Mouse (Mus musculus): ENCODE results near the gene Klf6.

Klf6 gene

GRCm38 (mm10) chr13:5861157-5862002 is at the start of gene Klf6:
Klf6 (plus strand) TSS chr13:5861482.
- peak; percentile 98 to 99 for DNase-seq

- no peak for DNase-seq
These were observed 47.8 kb upstream of the Klf6 start for GRCm38 (mm10) chr13:5813433-5813832.

DNA sequence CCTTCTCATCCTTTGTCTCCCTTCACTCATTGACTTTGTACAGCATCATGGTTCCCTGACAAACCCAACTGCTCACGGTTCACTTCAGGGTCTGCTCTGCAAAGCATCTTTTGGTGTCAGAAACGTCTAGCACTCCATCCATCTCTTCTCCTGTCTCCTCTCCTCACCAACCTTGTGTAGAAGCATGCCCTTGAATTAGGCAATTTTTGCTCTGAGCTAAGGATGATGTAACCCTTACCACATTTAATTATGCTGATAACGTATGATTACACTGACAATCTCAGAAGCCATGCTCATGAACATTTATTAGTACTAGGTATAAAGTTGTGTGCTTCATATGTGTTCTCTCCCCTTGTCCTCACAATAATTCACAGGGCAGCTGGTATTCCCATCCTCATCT is 44.0 kb upstream of the Klf6 start:
- DNase-seq, result no peak

- no peak for DNase-seq
These were observed 42.1 kb upstream of the Klf6 start for GRCm38 (mm10) chr13:5819173-5819572.

DNA sequence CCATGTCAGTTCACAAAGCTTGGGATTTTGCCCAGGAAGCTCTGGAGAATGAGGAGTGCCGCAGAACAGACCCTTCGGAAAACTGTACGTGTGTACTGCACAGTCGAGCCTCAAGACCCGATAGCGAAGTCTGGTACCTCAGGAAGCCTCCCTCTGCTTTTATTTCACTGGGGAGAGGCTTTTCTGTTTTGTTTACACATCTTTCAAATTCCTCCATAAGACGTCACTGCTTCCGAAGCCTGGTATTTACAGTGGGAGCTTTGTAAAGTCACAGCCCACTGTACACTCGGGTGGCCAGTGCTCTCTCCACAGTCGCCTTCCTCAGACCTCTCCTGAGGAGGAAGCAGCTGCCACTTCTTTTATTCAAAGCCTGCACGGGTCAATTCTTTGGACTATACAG is 38.7 kb upstream of the Klf6 start:
- DNase-seq, result no peak

GRCm38 (mm10) chr13:5823150-5823549 is 38.1 kb upstream of the Klf6 start:
- DNase-seq, result no peak

DNA sequence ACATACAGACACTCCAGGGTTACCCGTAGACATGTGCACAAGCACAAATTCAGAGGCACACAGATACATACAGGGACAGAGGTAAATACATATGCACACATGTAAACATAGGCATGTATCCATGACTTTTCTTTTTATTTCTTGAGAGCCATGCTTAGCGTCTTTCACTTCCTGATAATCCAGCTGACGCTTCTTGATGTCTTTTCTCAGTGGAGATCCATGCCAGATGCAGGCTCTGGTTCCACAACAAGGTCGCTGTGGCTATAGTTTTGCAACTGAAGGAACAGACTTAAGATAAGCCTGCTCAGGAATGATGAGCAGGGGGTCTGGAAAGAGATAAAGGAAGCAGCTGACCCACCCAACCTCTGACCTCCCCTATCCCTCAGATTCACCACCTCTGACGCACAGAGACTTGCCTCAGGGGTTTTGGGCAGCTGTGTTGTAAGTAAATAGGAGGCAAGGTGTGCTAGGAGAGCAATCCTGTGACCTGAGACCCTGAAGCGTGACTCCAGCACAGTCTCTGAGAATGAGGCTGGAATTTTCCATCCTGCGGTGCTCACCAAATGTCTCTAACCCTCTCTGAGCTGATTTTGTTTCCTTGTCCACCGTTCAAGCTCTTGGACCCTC is 37.0 kb upstream of the Klf6 start:
- DNase-seq, result no peak

DNA sequence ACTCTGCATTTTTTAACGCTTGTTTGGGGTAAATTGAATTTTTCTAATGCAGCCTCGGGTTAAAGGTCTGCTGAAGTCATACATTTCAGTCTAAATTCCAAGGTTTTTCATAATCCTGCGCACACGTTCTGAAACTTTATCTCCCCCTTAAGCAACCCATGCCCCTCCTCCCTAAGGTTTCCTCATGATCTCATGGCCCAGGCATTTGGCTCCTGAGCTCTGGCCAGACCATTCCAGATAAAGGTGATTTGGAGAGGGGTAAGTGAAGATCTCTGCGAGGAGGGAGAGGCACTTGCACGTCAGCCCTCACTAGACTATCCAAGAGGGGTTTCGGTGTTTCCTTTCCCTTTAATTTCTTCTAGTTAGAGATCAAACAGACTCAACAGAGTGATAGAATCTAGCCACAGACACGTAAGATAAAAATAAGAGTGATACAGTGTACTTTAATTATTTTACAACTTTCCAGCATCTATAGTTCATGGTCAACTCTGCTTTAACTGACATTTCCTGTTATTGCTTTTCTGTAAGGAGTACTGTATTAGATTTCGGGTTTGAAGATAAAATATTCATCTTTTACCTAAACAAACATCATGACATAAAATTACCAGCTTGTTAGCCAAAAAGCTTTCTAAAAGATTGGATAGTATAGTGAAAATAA is 35.0 kb upstream of the Klf6 start:
- DNase-seq, result no peak

DNA sequence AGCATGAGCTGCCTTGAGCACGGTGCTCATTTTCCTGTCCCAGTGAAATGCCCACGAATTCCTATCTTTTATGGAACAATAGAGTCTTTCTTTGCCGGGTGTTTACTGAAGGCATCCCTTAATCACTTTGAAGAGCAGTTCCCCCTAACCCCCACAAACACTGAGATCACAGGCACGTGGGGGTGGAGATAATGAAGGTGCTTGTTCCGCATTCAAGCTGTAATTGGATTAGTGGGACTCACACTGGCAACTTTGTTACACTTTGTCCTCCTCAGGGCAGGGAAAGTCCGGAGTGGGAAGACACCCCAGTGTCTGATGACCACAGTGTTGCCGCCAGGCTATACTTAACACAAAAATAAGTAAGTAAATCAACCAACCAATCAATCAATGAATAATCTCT is 29.3 kb upstream of the Klf6 start:
- DNase-seq, result no peak

DNA sequence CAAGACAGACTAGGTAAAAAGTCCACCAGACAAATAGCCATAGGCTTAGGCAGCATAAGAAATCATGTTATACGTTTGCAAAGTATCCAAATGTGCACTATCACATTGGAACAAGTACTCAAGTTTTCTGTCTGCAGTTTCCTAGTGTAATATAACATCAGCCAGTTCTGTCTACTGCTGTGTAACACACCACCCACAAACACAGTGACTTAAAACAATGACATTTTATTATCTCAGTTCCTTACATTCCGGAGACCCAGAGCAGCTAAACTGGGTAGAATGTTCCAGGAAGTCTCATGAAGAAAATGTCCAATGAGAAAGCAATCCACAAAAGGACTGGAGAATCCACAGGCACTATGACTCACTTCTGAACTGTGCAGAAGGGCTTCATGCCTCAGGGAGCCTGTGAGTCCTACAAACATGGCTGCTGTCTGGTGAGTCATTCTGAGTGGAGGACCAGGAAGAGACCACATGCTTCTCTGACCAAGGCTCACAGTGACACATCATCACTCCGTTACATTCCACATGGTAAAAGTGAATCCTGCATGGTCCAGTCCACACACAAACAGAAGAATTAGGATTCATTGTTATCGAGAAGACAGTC is 24.0 kb upstream of the Klf6 start:
- DNase-seq, result no peak

DNA sequence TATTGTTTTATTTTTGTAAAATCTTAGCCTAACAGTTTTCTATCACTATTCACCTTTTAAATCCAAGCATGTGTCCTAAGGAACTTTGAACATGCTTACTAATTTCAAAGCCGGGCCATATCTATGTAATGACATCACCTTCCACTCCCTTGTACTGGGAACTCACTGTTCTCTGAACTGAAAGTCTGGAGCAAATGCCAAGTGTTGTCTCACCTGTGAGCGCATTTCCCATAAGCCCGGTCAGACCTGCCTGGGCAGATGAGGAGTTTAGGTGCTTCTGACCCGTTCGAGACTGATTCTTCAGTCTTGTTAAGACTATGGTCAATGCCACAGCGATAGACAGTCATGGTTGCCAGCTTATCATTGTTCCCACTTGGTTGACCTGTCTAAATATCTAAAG is 19.9 kb upstream of the Klf6 start:
- DNase-seq, result no peak

- DNase-seq, result no peak
These were observed 18.4 kb upstream of the Klf6 start for GRCm38 (mm10) chr13:5842911-5843310.

GRCm38 (mm10) chr13:5843829-5844228 is 17.5 kb upstream of the Klf6 start:
- no peak for DNase-seq

DNA sequence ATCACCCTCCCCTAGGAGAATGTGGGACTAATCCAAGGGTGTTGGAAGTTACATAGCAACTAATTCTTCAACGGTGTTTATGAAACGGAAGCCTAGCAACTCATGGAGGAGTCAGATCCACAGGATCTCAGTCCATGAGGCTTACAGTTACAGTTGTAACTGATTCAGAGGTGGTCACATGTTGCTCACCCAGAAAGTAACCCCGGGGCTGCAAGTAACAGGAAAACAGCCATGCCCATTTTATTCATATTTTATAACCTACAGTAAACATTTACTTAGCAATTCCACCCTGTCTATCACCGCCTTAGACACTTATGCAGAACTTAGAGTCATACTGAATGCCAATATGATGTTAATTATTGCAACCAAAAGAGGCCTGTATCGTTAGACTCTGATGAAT is 16.9 kb upstream of the Klf6 start:
- no peak for DNase-seq

GRCm38 (mm10) chr13:5845161-5845590 is 16.1 kb upstream of the Klf6 start:
- DNase-seq, result peak; percentile 39 to 41

- peak; percentile 41 to 56 for DNase-seq
These were observed 15.7 kb upstream of the Klf6 start for GRCm38 (mm10) chr13:5845605-5846004.

GRCm38 (mm10) chr13:5846860-5847259 is 14.4 kb upstream of the Klf6 start:
- no peak for DNase-seq

DNA sequence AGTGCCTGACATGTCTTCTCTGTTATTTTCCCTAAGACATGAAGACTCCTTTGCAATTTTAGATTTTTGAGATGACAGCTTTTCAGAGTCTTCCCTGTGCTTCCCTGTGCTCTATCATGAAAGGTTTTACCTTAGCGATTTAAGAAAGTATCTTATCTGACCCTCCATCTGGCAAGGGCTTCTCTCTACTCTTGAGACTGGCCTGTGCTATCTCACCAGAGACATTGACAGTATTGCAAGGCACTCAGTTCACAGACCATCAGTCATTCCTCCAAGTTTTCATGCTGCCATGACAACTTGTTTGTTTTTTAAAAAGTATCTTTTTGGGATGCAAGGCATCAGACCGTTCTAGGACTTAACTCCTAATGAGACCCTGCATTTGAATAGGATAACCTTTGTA is 13.5 kb upstream of the Klf6 start:
- DNase-seq, result no peak

- DNase-seq, result peak; percentile 85 to 86
These were observed 578 bp upstream of the Klf6 start for GRCm38 (mm10) chr13:5860651-5861156.

DNA sequence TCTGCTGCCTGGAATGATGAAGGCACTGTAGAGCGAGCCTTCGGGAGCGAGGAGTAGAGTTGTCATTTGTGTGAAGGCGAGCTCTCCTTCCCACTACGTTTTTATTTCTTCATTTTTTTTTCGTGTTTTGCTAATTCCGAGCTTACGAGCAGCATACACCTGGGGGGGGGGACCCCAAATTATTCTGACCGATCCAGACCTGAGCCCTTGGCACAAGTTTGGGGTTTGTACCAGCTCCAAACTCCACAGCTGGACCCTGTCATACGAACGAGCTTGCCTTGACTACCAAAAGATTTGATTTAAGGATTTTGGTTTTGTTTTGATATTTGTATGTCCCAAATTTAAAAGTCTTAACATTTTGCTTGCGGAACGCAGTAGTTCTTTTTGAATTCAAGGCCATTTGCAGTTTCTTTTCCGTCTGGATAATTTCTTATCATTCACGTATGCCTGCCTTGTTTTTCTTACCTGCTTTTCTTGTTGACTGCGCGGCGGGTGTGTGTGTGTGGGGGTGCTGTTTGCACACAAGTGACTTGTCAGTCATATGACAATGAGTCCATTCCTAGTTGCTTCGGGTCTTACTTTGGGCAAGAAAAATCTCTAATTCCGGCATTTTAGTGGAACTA is 832 bp downstream of the Klf6 start:
- DNase-seq, result peak; percentile 69 to 73

- DNase-seq, result peak; percentile 33 to 44
These were observed 1.5 kb downstream of the Klf6 start for GRCm38 (mm10) chr13:5862626-5863407.

DNA sequence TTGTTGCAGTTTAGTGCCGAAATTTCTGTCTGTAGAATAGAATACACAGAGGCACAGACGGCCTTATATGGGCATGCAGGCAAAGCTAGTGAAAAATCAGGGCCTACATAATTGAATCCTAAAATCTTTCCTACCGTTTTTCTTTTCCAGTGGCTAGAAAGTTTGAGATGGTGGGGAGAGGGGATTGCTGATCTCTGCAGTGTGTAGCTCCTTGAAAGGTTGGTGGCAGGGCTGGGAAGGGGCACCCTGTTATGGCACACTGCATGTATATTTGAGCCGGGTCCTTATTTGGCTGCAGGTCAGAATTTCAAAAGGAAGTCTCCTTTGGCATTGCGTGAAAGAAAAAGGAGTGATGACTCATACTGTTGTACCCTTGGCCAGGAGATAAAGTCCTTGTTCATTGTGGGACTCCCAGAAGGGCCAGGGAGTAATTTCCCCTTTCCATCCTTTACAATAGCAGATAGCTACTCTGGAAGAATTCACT is 2.2 kb downstream of the Klf6 start:
- DNase-seq, result peak; percentile 41 to 47
